Mouse (Mus musculus): ENCODE measurements around the gene Actrt2. TPM values are rescaled to one million over a fixed set of nuclear protein-coding genes. Genes with fewer than 3 reads are reported as not detected.

Actrt2 gene
- not detected in 2 replicates for polyA plus RNA-seq (2012; rRNA removed)

GRCm38 (mm10) chr4:154667767-154668166 is at the start of gene Actrt2:
Gene Actrt2 (minus strand): TSS chr4:154667867.

GRCm38 (mm10) chr4:154636721-154637311 is 30.9 kb downstream of the Actrt2 start, which contains the start of gene Prdm16:
Gene Prdm16 (minus strand): TSS chr4:154636873.

Other genes starting within 250 kb of the Actrt2 start
- gene Prdm16, start 31.0 kb downstream of the Actrt2 start, polyA plus RNA-seq (2012; rRNA removed) = 0.37 and 0.61 TPM in 2 replicates
- not detected in 2 replicates for gene Ttc34, start 169.6 kb upstream of the Actrt2 start, polyA plus RNA-seq (2012; rRNA removed)
- 0.90 and 1.1 TPM in 2 replicates for gene Mmel1, start 201.7 kb upstream of the Actrt2 start, polyA plus RNA-seq (2012; rRNA removed)
- gene Fam213b, start 231.3 kb upstream of the Actrt2 start, polyA plus RNA-seq (2012; rRNA removed) = 5.9 and 6.3 TPM in 2 replicates